Mouse (Mus musculus) embryo, embryonic 10 days (tissue): ENCODE data around the gene Dnlz.

Experiments
- DNase-seq: peaks from one replicate; pipeline ENCODE4 v3.0.0-alpha.2; 2015; ENCODE audit warnings: low spot score

Gene Dnlz

DNA sequence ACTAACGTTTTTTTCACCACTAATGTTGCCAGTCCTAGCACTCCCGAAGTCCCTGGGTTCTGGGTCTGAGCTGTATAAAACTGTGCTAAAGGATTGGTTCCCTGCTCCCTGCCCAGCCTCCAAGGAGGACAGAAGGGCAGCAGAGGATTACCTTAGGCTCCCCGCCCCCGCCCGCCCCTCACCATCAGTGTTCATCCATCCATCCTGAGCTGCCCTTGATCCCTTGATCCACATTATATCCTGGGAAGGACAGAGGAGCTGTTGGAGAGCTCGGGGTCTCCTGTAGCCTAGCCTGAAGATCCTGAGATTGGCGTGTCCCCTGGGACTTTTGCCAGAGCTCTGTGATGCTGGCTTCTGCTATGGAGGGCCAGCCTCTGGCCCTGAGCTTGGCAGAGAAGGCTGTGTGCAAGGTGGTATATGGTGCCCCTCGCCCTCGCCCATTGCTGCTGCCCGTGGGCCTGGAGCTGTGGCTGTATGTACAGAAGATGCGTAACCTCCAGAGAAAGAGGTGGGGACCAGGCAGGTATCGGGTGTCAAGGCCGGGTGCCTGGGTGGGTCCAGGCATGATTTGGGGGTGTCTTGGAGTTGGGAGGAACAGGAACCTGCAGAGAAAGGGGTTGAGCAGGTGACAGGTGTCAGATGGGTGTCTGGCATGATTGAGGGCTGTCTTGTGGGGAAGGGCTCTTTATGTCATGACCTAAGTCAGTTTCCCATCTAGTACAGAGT is 32.2 kb downstream of the Dnlz start:
- no peak for DNase-seq

DNA sequence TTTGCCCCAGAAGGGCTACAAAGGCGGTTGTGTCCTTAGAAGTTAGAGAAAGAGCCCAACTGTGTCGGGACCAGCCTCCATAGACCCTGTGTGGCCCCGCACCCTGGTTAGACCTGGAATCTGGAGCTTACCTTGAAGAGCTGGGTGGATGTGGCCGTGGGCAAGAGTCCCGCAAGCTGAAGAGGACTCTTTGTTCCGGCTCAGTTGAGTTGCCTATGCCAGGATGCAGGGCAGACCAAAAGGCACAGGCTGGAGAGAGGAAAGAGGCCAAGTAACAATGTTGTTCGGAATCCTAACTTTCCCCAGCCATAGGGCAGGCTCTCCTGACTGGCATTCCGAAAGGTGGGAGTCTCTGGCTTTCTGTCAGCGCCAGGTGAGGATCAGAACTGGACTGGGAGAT is 32.8 kb downstream of the Dnlz start:
- DNase-seq: no peak

GRCm38 (mm10) chr2:26317991-26318672 is 33.8 kb downstream of the Dnlz start:
- no peak for DNase-seq

DNA sequence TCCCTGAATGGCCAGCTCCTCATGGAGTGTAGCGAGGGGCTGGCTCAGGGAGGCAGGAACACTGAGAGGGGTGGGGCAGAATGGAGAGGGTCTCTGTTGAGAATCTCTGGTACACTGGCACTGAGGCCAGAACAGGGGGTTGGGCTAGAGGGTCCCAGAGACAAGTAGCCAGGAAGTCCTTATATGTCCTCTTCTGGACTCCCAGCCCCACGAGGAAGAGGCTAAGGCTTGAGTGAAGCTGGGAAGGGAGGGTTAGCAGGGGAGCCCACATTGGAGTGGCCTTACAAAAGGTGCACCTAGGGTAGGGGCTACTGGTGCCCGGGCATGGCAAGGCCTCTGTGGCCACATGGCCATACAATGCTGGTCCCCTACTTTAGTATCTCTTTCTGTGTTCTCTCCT is 34.5 kb downstream of the Dnlz start:
- DNase-seq: no peak

DNA sequence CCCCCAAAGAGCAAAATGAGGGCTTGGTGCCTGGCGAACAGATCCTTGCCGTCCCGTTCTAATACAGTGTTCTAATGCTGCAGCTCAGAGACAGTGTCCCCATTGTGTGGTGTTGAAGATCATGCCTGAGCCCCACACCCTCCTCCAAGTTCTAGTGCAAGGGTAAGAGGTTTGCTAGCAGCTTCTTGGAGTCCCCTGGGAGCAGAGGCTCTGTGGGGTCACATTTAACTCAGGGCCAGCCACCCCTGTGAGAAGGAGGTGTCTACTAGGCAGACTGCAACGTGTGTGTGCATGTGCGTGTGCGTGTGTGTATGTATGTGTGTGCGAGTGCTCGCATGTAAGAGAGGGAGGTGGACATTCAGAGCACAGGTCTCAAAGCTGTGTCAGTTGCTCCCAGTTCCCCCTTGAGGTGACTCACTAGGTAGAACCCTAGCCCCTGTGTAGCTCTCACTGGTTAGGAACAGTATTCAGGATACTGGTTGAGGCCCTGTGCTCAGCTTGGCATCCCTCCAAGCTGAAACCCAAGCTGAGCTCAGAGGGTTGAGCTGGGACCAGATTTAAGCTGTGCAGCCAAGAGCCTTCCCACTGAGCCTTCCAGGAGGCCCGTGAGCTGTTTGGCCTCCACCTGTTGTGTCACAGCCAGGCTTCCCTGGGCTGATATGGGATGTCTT is 35.2 kb downstream of the Dnlz start:
- no peak for DNase-seq

GRCm38 (mm10) chr2:26315925-26316311 is 36.0 kb downstream of the Dnlz start:
- peak; percentile 53 for DNase-seq

- DNase-seq: peak; percentile 91
Observed at GRCm38 (mm10) chr2:26315072-26315924, 36.6 kb downstream of the Dnlz start, which contains the start of gene Gpsm1. Gene Gpsm1 (plus strand): TSS chr2:26315515.

- peak; percentile 82 for DNase-seq
Observed at GRCm38 (mm10) chr2:26314281-26315071, 37.4 kb downstream of the Dnlz start.

DNA sequence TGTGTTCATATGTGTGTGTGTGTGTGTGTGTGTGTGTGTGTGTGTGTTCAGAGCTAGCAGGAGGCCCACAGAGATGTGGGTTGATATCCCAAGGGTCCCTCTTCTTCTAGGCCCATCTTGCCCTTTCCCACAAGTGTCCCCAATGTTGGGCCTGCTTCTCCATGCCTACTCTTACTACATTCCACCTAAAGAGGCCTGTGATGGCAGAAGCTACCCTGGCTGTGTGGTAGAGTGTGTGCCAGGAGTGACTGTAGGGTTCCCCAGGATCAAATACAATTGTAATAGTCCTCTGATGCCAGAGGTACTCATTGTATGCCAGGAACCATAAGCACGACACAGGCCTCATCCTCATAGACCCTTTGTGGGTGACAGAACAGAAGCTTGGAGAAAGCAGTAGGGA is 38.5 kb downstream of the Dnlz start:
- no peak for DNase-seq

- DNase-seq: peak; percentile 17
Observed at GRCm38 (mm10) chr2:26312812-26313211, 39.1 kb downstream of the Dnlz start.

DNA sequence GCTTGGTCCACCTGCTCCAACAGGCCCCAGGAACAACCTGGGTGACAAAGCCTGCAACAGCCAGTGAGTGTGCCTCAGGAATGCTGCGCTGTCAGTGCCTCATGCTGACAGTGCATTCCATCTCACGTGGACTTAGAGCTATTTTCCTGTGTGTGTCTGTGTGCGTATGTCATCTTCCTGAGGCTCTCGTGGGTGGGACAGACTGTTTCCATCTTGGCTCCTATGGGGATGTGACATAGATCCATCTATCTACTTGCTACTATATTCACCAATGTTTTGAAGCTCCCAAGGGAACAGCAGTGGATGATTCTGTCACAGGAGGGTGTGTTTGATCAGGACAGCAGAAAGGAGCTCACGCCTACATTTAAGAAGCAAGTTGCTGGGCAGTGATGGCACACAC is 40.0 kb downstream of the Dnlz start:
- DNase-seq: no peak

- peak; percentile 76 for DNase-seq
Observed at GRCm38 (mm10) chr2:26309739-26310138, 42.2 kb downstream of the Dnlz start.

DNA sequence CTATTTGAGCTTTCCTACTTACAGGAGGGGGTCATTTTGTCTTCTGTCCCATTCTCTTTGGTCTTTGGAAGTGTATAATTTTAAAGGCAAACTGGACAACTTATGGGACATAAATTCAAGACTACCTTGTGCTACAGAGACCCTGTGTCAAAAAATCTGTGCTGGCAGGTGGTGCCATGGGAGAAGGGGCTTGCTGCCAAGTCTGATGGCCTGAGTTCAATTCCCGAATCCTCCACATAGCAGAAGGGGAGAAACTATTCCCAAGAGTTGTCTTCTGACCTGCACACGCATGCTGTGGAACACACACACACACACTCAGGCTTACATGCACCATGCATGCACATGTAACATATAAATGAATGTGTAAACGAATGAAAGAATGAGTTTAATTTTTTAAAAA is 45.2 kb downstream of the Dnlz start:
- no peak for DNase-seq

DNA sequence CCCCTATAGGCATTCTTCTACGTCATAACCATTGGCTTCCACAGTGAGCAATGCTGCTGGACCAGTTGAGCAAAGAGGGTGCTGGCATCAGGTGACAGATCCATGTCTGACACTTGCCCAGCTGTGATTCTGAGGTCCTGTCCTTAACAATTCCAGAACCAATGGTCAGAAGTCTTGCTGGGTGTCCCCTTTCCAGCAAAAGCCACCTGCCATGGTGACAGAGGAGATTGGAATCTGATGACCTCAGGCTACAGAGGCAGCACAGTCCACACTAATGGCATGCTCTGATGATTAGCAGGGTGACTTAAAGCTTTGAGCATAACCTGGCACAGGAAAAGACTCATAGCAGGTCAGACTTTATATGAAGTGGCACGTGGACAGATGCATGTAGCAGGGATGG is 46.4 kb downstream of the Dnlz start:
- DNase-seq: no peak

DNA sequence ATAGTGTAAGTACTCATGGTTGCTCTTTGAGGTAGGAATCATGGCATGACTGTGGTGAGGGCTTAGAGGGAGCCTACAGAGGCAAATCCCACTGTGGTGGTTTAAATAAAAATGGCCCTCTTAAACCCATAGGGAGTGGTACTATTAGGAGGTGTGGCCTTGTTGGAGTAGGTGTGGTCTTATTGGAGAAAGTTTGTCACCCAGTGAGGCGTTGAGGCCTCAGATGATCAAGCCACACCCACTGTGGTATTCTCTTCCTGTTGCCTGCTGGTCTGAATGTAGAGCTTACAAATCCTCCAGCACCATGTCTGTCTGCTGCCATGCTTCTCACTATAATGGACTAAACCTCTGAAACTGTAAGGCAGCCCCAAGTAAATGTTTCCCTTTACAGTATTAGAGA is 47.2 kb downstream of the Dnlz start:
- DNase-seq: no peak

DNA sequence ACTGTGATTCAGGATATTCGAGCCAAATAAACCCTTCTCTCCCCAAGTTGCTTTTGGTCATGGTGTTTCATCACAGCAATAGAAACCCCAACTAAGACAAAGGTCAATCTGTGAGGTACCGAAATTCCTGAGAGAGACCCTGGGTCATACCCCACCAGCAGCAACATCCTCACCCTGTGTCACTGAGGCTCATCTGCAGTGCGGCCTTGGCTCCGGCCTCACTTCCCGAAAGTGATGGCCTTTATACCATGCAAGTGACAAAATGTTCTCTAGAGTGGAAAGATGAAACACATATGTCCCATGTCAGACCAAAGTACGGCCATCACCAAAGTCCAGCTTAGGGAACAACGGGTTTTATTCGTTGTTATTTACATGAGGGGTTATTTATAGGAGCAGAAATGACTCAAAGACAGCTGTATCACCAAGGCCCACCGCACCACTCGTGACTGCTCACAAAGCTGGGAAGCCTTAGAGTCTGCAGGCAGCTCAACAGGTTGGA is 49.9 kb downstream of the Dnlz start:
- DNase-seq: no peak

- DNase-seq: peak; percentile 88
Observed at GRCm38 (mm10) chr2:26300808-26301174, 51.1 kb downstream of the Dnlz start.

DNA sequence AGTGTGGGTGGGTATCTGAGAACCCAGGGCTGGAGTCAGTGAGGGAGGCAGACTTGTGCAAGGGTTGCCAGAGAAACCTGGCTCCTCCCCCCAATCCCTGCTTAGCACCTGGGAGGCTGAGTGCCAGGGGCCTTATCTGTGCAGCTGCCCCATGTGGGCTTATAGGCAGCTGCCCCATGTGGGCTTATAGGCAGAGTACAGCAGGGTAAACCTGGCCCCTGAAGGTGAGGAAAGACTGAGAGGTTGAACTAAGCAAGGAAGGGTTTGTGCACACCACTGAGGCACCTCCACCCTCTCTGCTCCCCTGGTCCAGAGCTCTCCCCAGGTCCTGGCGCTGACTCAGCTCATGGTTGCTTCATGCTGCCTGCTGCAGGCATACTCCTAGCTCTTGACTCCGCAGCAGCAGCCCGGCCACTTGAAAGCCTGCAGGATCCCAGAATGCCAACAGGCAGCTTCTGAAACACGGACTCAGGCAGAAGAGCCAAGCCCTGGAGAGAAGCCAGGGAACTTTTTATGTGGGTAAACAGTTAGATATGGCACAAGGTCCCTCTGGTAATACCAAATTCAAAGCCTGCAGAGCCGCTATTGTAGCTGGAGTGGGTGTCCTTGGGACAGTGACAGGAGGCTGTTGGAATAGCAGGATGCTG is 51.6 kb downstream of the Dnlz start:
- no peak for DNase-seq

- no peak for DNase-seq
Observed at GRCm38 (mm10) chr2:26299336-26299735, 52.6 kb downstream of the Dnlz start.

DNA sequence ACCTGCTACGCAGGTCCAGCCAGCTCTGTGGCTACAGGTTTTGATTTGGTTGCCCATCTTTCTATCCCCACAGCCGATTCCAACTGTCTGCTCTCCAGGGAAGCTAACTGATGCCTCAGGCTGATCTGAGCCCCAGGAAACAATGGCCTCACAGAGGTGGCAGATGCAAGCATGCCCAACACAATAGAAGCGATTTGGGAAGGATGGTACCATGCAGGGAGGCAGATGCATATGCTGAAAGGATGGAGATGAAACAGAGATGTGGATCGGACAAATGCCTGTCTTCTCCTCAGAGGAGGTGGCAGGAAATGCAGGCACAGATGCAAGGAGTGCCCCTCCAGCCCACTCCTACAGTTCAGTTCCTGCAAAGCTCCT is 53.1 kb downstream of the Dnlz start:
- peak; percentile 31 for DNase-seq
